Mouse (Mus musculus) heart, adult 2 months (tissue): ENCODE measurements at regions not wholly inside any gene's neighbourhood (a gene's known extent, or its start where the extent isn't known, plus 50 kb on each side); places are given as distances from the start of the nearest gene placed in this dataset.

Experiments
- CTCF ChIP-seq: fragments of 200-600 bp; IDR thresholded peaks from 2 replicates; pipeline ENCODE4 v1.8.1; 2022; ENCODE audit warnings: antibody characterized with exemption, mild to moderate bottlenecking, moderate library complexity
- POLR2A ChIP-seq: fragments of 200-500 bp; IDR thresholded peaks from 2 replicates; pipeline ENCODE4 v1.6.1; 2011; ENCODE audit warnings: mild to moderate bottlenecking, low read depth, low read length, control low read depth; ENCODE audit not compliant: insufficient read depth

DNA sequence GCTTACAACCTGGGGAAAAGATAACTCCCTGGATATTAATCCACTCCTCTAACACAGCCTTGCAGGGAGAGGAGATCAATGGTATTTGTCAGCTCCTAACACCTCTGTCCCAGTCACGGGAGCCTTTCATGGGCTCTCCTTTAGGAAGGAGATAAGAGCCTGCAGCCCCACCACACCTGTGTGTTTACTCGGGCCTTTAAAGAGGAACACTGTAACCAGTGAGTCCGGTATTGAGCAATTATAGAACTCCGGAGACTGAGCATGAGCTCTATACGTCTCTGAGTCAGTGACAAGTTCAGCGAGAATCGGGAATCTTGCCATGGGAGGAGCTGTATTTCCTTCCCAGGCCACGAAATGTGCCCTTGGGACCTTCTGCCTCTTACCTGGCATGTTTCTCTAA, 178.5 kb upstream of the A230072I06Rik start:
- TF ChIP-seq CTCF (no peak), POLR2A (no peak)
